Mouse (Mus musculus) G1E (cell line): ENCODE measurements around the gene Hspd1.

Experiments
- CTCF ChIP-seq: IDR thresholded peaks from 2 replicates; pipeline ENCODE4 v1.5.1; 2012; ENCODE audit warnings: low read depth, low read length, inconsistent platforms, mixed read lengths
- GATA1 ChIP-seq: IDR thresholded peaks from 2 replicates; pipeline ENCODE4 v1.6.1; 2012; ENCODE audit warnings: borderline replicate concordance, low read length, inconsistent platforms, mixed read lengths
- POLR2AphosphoS5 ChIP-seq: IDR thresholded peaks from 2 replicates; pipeline ENCODE4 v1.6.1; 2012; ENCODE audit warnings: low read depth, low read length, inconsistent platforms; ENCODE audit not compliant: insufficient replicate concordance

GRCm38 (mm10) chr1:55051671-55052070 is 36.4 kb downstream of the Hspd1 start:
- no peak for TF ChIP-seq CTCF
- no peak for TF ChIP-seq GATA1
- TF ChIP-seq POLR2AphosphoS5 = no peak
